Comparison of ENCODE assay signal across 8 mouse cellular contexts in the genomic region with DNA sequence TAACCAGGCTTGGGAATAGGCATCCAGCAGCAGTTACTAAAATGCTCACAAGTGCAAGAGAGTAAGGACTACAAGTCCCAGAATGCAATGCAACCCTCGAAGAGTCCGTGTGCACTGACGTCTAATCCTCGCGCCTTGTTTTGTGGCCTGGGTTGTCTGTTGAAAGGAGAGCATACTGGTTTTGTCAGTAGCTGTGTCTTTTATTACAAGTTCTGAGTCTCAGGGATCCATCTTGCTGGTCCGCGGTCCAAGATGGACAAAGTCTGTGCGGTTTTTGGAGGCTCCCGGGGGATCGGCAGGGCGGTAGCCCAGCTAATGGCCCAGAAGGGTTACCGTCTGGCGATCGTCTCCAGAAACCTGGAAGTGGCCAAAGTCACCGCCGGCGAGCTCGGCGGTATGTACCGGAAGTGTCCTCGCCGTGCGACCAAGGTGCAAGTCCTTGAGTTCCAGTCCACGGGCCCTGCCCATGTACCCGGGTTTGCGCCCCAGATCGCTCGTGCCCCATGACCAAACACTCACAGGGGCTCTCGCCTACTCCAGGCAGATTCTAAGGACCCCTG. TPM values are rescaled to one million over a fixed set of nuclear protein-coding genes. Genes with fewer than 3 reads are reported as not detected.
DNase-seq lines count a peak whose midpoint lies in the region; ATAC-seq lines count a peak whose summit lies in the region.

A gene (plus strand): TSS at position 138 of the 560 bp plus-strand sequence.

- peak; percentile 99 for ATAC-seq in inflammation-experienced regulatory T-cells, adult 6 months
- peak; percentile 99 for ATAC-seq in megakaryocyte-erythroid progenitor cell, adult 5-6 weeks (replicated peaks; ENCODE audit: low FRiP score, low TSS enrichment, poor library complexity, severe bottlenecking)

- DNase-seq in adrenal gland, adult (ENCODE audit: inconsistent age in 2 of 2, low spot score in 1 of 2) = peak; percentile 88 to 97
- DNase-seq in embryo, embryonic 10.5 days (ENCODE audit: low spot score) = peak; percentile 99
- DNase-seq in gastrocnemius, postnatal 14 days = peak; percentile 81
- peak; percentile 90 to 92 for DNase-seq in left cerebral cortex, postnatal 10 days (ENCODE audit: extremely low spot score in 1 of 2, low spot score in 2 of 2)
- DNase-seq in right cerebral cortex, postnatal 25 days = peak; percentile 85
- peak; percentile 72 to 77 for DNase-seq in urinary bladder, postnatal 4 days (ENCODE audit: low spot score in 2 of 2)

- intact Hi-C loops in gastrocnemius, postnatal 14 days (cut with DNase I; ENCODE audit: low total_unique reads) = loop anchor here (10.0 kb wide), 1 partner anchor 263 kb away; a partner anchor contains a TSS
- intact Hi-C loops in left cerebral cortex, postnatal 10 days (cut with DNase I) = no loop called here

RNA-seq across cellular contexts. Expression of the gene that starts here (rescaled TPM):
- 10 to 100 TPM; 32.1 to 36.7 TPM for total RNA-seq in gastrocnemius, postnatal 14 days (2021)
- polyA plus RNA-seq in inflammation-experienced regulatory T-cells, adult 6 months (2017; shearing (Covaris generic)) = 10 to 100 TPM; 19.9 to 25.3 (median 23.4) TPM
- 10 to 100 TPM; 19.5 to 19.8 TPM for total RNA-seq in left cerebral cortex, postnatal 10 days (2021)
- 13.0 and 31.4 TPM in 2 replicates for total RNA-seq in megakaryocyte-erythroid progenitor cell, adult 5-6 weeks (2014; fragmentation: Nextera tagmentation)
- total RNA-seq in megakaryocyte-erythroid progenitor cell, adult 5-6 weeks (2017) = 54.0 and 56.1 TPM in 2 replicates

Comparison
In these comparisons a context has a peak if more than half of its experiments do, and no peak if none do; other contexts are left out.
1. Peak in every context shown above with its lines: DNase-seq and ATAC-seq.